Mouse (Mus musculus) thymus, postnatal 0 days (tissue): ENCODE measurements around the gene Polr1e. TPM values are rescaled to one million over a fixed set of nuclear protein-coding genes. Genes with fewer than 3 reads are reported as not detected.
"Not testable (repeated sequence)": the region's sequence is repeated elsewhere in the genome, so short reads cannot be mapped to it uniquely, and the experiment has no call there.

Source experiments
- DNase-seq: peaks from one replicate; pipeline ENCODE4 v3.0.0-alpha.2; 2015; ENCODE audit warnings: low spot score
- polyA plus RNA-seq: library from polyadenylated mRNA; unstranded; fragments of >200 nt; fragmentation: Nextera tagmentation; extraction: Ambion mirVana; gene quantifications from 2 replicates; pipeline ENCODE4 v1.2.1, GENCODE M21; 2015

The Polr1e gene
- polyA plus RNA-seq, 1 experiment from 2014 or later, result 48.2 TPM

DNA sequence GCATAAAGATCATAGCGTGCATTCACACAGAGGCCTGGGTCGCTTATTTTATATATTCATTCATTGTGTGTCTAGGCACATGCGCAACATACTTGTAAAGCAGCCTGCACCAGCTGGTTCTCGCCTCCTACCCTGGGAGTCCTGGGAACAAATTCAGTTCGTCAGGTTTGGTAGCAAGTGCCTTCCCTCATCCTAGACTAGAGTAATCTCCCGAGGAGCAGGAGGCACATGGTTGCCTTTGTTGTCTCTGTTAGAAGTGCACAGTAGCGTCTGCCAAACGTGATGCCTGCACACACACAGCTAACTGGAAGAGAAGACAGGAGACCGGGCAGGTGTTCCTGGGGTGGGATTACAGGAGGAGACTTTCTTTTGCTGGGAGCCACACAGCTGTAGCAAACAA is 29.6 kb downstream of the Polr1e start:
- DNase-seq, result no peak

DNA sequence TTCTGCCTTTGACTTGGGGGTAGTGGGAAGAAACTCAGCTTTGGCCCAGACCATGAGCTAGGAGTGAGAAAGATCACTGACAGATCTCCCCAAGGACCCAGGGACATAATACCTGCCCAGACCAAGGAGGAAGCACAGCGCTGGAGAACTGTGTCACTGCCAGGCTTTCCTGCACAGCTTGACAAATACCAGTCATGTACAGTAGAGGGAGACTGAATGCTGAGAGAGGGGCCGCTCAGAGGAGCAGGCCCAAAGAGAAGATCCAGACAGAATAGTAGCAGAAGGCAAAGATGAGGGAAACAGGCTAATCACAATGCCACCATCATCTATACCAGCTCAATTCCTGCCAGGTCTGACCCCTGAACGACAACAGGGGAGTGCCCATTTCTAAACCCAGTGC is 36.5 kb downstream of the Polr1e start:
- DNase-seq, result no peak

DNA sequence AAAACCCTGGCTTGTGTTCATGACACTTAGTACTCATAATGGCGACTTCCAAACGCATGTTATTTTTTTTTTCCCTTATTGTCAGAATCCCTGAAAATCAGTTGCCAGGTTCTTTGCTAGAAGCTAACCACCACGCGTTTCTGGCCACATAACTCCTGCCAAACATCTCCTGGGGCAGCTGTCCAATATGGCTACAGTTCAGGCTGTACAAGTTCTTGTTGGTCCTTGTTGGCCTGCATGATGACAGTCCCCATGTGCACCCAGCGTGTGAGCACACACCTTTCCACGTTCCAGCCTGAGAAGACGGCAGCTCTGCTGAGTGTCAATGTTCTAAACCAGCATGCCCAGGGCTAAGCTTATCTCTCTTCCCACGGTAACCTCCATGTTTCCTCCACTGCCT is 37.1 kb downstream of the Polr1e start:
- DNase-seq, result no peak

DNA sequence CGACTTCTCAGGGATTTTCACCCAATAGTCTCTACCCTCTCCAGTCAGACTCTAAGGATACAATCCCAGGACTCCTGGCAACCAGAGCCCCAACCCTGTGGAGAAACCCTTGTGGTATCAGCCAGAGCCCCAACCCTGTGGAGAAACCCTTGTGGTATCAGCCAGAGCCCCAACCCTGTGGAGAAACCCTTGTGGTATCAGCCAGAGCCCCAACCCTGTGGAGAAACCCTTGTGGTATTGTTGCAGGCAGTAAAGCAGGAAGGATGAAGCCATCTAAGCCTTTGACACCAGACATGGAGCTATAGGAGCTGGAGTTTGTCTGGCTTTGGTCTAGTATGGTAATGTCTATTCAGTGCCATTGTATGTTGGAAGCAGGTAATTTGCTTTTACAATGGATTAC is 45.5 kb downstream of the Polr1e start:
- DNase-seq, result not testable (repeated sequence)

DNA sequence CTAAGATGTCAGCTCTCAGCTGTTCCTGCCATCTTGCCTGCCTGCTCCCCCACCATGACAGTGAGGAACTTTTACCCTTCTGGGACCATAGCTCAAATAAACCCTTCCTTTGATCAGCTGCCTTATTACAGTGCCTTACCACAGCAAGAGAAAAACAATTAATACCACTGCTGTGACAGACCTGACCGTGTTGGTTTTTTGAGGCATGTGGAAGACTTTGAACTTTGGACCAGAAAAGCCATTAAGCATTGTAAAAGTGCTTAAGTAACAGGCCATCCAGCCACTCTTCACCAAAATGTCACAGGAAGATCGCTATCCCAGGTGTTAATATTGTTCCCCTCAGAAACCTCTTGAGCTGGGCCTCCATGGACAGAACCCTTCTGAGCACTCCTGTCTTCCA is 46.2 kb downstream of the Polr1e start:
- DNase-seq, result no peak

DNA sequence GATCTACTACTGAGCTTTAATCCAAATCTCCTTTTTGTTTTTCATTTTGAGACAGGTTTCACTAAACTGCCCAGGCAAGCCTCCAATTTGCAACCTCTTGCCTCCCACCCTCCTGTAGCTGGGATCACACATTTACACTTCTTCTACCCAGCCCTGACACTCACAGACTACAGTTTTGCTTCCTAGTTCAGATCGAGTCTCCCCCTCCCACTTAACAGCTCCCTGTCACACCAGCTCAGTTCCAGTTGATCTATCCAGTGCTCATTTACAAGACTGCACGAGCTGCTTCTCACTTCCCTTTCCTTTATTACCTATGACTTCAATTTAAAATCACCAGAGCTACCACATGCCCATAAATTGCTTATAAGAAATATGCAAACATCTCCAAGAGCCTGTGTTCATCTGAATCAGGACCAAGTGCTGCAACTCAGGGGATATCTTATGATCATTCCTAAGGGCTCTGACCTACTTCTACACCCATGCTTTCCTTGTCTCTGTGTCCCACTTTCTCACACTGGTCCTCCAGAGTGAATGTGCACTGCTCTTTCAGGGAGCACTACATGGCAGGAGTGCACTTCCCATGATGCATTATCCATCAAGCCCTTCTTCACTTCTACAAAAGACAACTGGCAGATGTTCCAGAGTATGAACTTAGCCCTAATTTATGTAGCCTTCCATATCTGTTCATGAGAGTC is 47.8 kb downstream of the Polr1e start:
- DNase-seq, result no peak

DNA sequence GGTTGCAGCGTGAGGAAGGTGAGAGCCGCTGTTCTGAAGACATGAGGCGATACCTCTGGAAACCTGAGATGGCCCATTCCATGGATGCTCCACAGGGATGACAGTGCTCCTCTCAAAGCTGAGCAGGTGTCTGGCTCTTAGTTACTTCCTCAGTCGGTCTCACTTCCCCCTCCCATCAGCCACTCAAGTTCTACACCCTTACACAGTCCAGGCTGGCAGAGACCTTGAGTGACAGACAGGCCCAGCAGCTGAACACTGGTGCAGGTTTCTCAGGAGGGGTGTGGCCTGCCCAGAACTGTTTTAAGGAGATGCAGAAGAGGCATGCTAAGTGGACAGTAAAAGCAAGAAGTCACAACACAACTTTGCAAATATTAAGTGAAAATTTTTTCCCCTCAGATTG is 49.4 kb downstream of the Polr1e start:
- no peak for DNase-seq

DNA sequence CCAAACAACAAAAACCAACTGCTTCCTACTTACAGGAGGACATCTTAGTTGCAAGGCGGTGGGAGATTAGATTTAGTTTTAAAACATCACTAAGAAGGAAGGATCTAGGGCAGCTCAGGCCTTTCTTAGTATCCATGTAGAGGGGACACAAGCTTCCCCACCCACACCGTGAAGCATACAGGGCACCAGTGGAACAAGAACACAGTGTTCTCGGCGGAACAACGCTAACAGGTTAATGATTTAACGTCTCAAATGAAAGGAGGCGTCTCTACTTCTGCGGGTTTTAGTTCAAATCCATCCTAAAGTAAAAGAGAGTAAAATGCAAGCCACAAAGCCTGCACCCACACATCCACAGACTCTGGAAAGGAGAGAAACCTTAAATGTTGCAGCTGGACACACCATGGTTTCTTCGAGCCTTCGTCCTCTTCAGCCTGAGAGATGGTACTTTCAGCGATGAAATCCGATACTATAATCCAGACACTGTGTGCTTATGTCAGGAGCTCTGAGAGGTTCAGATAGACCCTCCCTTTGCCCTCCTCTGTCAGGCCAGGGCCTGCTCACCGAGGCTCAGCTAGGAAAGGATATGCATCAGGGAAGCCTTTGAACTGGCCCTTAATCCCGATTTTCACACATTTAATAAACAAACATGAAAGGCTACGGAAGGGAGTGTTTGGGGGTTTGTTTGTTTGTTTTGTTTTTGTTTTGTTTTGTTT is 54.0 kb downstream of the Polr1e start:
- DNase-seq, result no peak

DNA sequence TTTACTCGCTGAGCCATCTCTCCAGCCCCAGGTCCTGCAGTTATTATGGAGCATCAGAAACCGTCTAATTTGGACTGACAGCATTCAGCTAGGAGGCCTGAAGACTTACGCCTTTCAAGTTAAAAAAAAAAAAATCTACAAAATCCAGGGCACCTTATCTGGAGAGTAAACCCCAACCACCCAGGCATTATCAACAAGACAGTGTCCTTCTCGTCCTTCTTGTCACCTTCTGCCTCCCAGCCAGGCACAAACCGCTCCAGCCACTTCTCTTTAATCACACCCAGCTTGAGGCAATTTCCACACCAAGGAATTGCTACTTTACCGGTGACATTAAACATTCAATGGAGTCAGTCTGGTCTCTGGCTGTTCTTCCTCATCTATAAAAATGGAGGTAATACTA is 55.2 kb downstream of the Polr1e start:
- no peak for DNase-seq

DNA sequence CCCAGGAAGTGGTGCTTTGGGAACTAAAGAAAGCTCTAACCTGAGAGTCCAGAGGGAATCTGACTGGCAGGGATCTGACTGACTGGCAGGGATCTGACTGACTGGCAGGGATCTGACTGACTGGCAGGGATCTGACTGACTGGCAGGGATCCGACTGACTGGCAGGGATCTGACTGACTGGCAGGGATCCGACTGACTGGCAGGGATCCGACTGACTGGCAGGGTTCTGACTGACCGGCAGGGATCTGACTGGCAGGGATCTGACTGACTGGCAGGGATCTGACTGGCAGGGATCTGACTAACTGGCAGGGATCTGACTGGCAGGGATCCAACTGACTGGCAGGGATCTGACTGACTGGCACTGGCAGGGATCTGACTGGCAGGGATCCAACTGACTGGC is 62.7 kb downstream of the Polr1e start:
- DNase-seq, result not testable (repeated sequence)

DNA sequence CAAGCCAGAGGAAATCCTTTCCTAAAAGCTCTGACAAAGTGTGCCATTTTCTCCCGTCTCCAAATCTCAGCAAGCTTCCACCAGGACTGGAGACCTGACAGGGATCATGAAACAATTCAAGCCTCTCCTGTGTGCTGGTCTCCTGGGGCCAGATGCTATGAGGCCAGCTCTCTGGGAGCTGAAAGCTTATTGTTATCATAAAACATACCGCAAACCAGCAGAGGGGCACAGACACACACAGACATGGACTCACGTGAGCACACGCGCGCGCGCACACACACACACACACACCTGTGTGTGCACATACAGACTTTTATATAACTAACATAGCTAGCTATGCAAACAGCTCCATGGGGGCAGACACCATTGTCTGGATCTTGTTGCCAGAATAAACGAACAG is 64.6 kb downstream of the Polr1e start:
- DNase-seq, result no peak

DNA sequence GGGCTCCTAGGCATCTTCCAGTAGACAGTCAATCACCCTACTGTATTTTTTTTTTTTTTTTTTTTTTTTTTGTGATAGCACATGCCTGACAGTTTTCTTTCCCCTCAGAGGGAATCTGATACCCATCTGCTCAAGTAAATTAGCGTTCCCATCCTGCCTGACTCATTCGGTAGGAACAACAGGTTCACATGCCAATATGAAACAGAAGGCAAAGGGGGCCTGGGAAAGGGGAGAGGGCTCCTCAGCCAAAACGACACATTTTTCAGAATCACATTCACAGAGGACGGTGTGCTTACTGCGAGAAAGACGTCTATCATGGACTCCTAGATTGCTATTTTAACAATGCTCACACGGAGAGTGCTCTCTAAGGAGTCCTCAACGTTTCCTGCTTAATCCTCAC is 65.1 kb downstream of the Polr1e start:
- no peak for DNase-seq

DNA sequence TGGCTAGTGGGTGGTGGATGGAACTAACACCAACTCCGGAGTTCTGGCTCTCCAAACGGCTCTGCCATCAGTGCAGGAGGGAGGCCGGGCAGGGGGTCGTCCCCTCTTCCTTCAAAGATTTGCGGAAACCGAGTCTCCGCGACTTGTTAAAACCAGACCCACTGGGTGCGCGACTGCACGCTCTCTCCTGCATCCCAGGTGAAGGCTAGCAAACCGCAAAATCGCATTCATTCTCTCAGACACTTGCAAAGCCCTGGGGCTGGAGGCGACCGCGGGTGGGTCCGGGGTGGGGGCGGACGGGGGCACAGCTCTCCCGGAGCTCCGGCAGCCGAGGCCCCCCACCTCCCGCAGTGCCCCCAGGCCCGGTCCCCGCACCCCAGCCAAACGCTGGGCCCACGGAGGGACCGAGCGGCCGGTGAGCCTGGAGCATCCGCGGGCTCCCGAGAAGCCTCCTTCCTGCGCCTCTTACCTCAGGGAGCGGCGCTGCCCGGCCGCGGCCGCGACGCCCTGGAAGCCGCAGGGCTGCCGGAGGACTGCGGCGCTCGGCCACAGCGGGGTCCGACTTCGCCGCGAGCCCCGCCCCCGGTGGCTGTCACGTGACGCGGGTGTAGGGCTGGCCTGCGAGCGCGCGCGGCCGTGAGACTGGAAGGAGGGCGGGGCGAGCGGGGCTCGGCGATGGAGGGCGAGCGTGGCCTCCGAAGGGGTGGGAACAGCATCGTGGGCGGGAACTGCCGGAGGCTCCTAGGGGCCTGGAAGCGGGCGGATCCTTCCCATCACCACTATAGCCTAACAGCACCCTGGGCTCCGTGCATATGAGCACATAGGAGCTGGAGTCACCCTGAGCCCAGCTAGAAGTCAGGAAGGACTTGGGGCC is 65.9 kb downstream of the Polr1e start, which contains the start of gene Fbxo10:
Fbxo10 (minus strand) TSS at position 584 of the 874 bp plus-strand sequence.
- DNase-seq, result peak; percentile 77

DNA sequence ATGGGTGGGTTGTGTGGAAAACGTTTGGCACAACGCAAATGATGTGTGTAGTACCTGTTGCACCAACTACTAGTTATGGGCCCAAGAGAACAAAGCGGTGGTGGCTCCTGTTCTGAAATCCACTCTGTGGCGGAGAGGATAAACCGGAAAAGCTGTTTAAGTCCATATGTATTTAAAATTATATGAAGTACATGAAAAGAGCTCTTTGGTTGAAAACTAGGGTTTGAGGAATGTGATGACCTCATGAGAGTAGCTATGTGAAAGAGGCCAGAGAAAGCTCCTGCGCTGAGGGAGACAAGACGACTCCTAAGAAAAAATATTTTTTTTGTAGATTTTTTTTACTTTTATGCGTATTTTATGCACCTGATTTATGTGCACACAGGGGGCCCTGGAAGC is 66.5 kb downstream of the Polr1e start:
- no peak for DNase-seq

Other genes starting within 250 kb of the Polr1e start
- gene Grhpr, start 37.2 kb upstream of the Polr1e start, polyA plus RNA-seq, result 37.6 and 39.1 TPM in 2 replicates
- gene Zbtb5, start 6.2 kb upstream of the Polr1e start, polyA plus RNA-seq, result 15.9 TPM in 2 replicates
- 7.4 and 9.2 TPM in 2 replicates for gene Fbxo10, start 66.0 kb downstream of the Polr1e start, polyA plus RNA-seq
- 308 and 318 TPM in 2 replicates for gene Tomm5, start 89.5 kb downstream of the Polr1e start, polyA plus RNA-seq
- gene Frmpd1, start 166.3 kb downstream of the Polr1e start, polyA plus RNA-seq, result 0.14 and 0.26 TPM in 2 replicates